Mouse (Mus musculus): Measurements from ENCODE around the gene Fibp.

- TF ChIP-seq CTCF (IDR thresholded peaks at IDR 0.05), result no peak
- TF ChIP-seq EP300 (IDR thresholded peaks at IDR 0.05), result no peak
These were observed 519 bp upstream of the Fibp start for GRCm38 (mm10) chr19:5459896-5460295.
